Mouse (Mus musculus) midbrain, embryonic 15.5 days (tissue): ENCODE results near the gene Rsph14. TPM values are rescaled to one million over a fixed set of nuclear protein-coding genes. Genes with fewer than 3 reads are reported as not detected.
A peak's percentile ranks its signal among the peaks of the same experiment; 100 is the strongest.

Source experiments
- ATAC-seq: fragments of 200-750 bp; cut with Nextera tagmentation; replicated peaks from 2 replicates; pipeline ENCODE4 v1.8.0; 2017; ENCODE audit warnings: moderate TSS enrichment
- H3K27ac ChIP-seq: fragments of 300-500 bp; sonication (generic); 2 replicates; pipeline ENCODE4 v1.5.1; 2015; ENCODE audit warnings: mild to moderate bottlenecking, inconsistent platforms
- H3K27me3 ChIP-seq: fragments of 300-500 bp; sonication (generic); replicated peaks from 2 replicates; pipeline ENCODE4 v1.6.1; 2015; ENCODE audit warnings: inconsistent platforms
- H3K36me3 ChIP-seq: fragments of 300-500 bp; sonication (generic); replicated peaks from 2 replicates; pipeline ENCODE4 v1.6.1; 2015; ENCODE audit warnings: inconsistent platforms
- H3K4me1 ChIP-seq: fragments of 300-500 bp; sonication (generic); 2 replicates; pipeline ENCODE4 v1.6.1; 2015; ENCODE audit warnings: inconsistent platforms
- H3K4me2 ChIP-seq: fragments of 300-500 bp; sonication (generic); 2 replicates; pipeline ENCODE4 v1.6.1; 2015; ENCODE audit warnings: inconsistent platforms, mild to moderate bottlenecking, moderate library complexity
- H3K4me3 ChIP-seq: fragments of 300-500 bp; sonication (generic); 2 replicates; pipeline ENCODE4 v1.5.1; 2015; ENCODE audit warnings: mild to moderate bottlenecking, inconsistent platforms
- H3K9ac ChIP-seq: fragments of 300-500 bp; sonication (generic); 2 replicates; pipeline ENCODE4 v1.6.1; 2015; ENCODE audit warnings: mild to moderate bottlenecking, inconsistent platforms
- H3K9me3 ChIP-seq: fragments of 300-500 bp; sonication (generic); 2 replicates; pipeline ENCODE4 v1.6.1; 2016; ENCODE audit warnings: inconsistent platforms
- WGBS: fragments of 180-500 bp; shearing (Covaris S2); methylation state at CpG from one replicate; pipeline ENCODE4 v1.1.7; 2015; ENCODE audit warnings: mixed read lengths; 5-methylcytosine and 5-hydroxymethylcytosine counted together
- polyA plus RNA-seq: library from polyadenylated mRNA; unstranded; fragments of >200 nt; fragmentation: Nextera tagmentation; extraction: Ambion mirVana; gene quantifications from 2 replicates; pipeline ENCODE4 v1.2.1, GENCODE M21; 2015

Gene Rsph14
- polyA plus RNA-seq, 1 experiment from 2014 or later, result 1.5 TPM

DNA sequence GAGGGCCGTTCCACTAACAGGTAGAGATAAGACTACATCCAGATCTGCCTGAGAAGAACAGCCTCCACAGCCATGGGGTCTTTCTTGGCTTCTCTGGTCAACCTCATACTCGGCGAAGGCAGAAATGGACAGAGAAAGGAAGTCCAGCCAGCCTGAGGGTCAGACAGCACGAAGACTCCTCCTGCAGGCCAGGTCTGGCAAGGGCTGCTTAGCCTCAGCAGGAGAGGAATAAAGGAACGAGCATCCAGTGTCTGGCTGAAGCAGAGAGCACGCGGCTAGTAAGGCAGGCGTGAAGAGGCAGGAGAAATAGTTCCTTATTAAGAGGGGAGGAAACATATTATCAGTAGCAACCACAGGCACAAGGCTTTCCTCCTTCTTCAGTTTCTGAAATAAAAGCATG is 49.2 kb downstream of the Rsph14 start:
- Histone ChIP-seq H3K9ac (no peak overlapping the region), H3K27ac (no peak overlapping the region), H3K36me3 (0 out of 2 replicates have a peak, but pooled peaks cover 4% of the 10 kb centered on the region), H3K27me3 (no peaks in the 10 kb centered on the region), H3K4me1 (peaks cover 12% of the 10 kb centered on the region), H3K9me3 (no peaks in the 10 kb centered on the region), H3K4me3 (no peak overlapping the region), H3K4me2 (no peak overlapping the region)
- WGBS, result 65% methylated on average over 8 of the region's 8 CpGs
- no peak for ATAC-seq

DNA sequence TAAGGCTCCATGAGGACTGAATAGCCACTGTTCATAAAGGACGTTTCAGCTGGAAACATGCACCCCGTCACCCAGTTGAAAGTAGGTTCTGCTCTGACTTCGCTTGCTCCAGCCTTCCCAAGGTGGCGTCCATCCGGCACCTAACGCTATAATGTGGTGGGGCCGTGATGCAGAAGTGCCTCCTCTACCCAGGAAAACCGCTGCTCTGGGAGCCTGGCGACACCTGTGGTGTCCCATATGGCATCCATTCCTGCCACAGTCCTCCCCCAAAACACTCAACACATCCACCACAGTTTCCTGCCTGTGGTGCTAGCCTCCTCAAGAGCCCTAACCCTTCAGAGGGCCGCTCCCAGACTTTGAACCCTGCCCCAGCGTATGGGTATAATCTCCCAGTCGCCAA is 51.2 kb downstream of the Rsph14 start:
- H3K4me2 ChIP-seq, result no peak overlapping the region
- H3K36me3 ChIP-seq, result 0 out of 2 replicates have a peak, but pooled peaks cover 4% of the 10 kb centered on the region
- H3K27me3 ChIP-seq, result no peaks in the 10 kb centered on the region
- H3K4me1 ChIP-seq, result peaks cover 6% of the 10 kb centered on the region
- H3K27ac ChIP-seq, result no peak overlapping the region
- no peak overlapping the region for H3K4me3 ChIP-seq
- no peak for ATAC-seq
- WGBS, result 93% methylated on average over 12 of the region's 12 CpGs
- no peak overlapping the region for H3K9ac ChIP-seq
- H3K9me3 ChIP-seq, result no peaks in the 10 kb centered on the region

DNA sequence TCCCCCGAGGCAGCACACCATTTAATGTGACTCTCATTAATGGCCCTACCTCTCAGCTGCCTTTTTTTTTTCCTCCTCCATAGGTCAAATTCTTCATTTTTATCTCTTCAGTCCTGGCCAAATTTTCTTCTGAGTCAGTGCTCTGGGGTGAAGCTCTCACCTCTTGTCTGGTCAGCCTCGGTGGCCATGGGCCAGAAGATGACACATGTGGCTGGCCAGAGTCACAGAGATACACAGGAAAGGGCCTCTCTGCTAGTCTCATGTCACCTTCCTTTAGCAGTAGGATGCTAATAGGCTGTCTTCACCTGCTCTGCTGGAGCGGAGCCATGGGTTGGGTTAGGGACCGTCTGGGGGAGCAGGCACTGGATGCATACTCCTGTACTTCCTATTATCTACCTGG is 54.3 kb downstream of the Rsph14 start:
- WGBS, result 87% methylated on average over 4 of the region's 4 CpGs
- peaks cover 6% of the 10 kb centered on the region for H3K4me1 ChIP-seq
- H3K4me3 ChIP-seq, result no peak overlapping the region
- 0 out of 2 replicates have a peak, but pooled peaks cover 4% of the 10 kb centered on the region for H3K36me3 ChIP-seq
- no peaks in the 10 kb centered on the region for H3K27me3 ChIP-seq
- no peak overlapping the region for H3K9ac ChIP-seq
- no peak for ATAC-seq
- H3K4me2 ChIP-seq, result no peak overlapping the region
- H3K9me3 ChIP-seq, result no peaks in the 10 kb centered on the region
- no peak overlapping the region for H3K27ac ChIP-seq

DNA sequence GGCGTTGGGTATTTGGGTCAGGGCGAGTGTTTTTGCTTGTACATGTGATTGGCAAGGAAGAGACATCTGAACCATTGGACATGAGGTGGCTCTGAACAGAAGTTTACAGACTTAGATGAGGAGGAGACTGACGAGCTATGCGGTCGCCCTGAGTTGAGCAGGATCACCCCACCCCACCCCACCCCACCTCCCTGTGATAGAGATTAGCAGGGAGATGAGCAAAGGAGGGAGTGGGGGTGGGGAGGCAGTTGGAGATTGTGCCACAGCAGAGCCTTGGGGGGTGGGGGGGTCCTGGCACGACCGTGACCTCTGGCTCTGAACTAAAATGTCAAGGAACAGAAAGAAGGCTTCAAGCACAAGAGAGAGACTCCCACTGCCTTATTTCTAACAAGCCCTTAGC is 56.0 kb downstream of the Rsph14 start:
- peaks cover 6% of the 10 kb centered on the region for H3K4me1 ChIP-seq
- H3K9me3 ChIP-seq, result no peaks in the 10 kb centered on the region
- H3K9ac ChIP-seq, result no peak overlapping the region
- no peak overlapping the region for H3K4me3 ChIP-seq
- WGBS, result 86% methylated on average over 7 of the region's 7 CpGs
- H3K4me2 ChIP-seq, result no peak overlapping the region
- H3K27ac ChIP-seq, result no peak overlapping the region
- ATAC-seq, result no peak
- no peaks in the 10 kb centered on the region for H3K36me3 ChIP-seq
- no peaks in the 10 kb centered on the region for H3K27me3 ChIP-seq

DNA sequence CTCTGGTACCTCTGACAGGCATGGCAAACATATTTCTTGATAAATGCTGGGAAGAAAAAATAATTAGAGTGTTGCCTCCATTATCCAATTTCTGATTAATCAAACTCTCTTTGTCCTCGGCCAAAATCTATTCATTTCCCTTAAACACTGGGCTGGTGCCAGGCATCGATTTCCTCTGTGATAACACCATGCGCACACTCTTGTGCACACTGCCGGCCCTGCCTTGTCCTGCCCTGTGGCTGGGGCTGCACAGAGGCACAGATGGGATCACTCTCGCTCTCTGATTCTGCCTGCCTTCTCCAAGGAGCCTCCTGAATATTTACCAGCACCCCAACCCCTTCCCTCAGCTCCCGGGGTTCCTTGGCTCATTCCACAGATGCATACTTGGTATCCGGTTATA is 56.8 kb downstream of the Rsph14 start:
- ATAC-seq, result no peak
- no peak overlapping the region for H3K9ac ChIP-seq
- H3K36me3 ChIP-seq, result no peaks in the 10 kb centered on the region
- no peak overlapping the region for H3K4me2 ChIP-seq
- H3K27me3 ChIP-seq, result no peaks in the 10 kb centered on the region
- no peaks in the 10 kb centered on the region for H3K9me3 ChIP-seq
- WGBS, result 70% methylated on average over 7 of the region's 7 CpGs
- peaks cover 6% of the 10 kb centered on the region for H3K4me1 ChIP-seq
- H3K4me3 ChIP-seq, result no peak overlapping the region
- H3K27ac ChIP-seq, result no peak overlapping the region

DNA sequence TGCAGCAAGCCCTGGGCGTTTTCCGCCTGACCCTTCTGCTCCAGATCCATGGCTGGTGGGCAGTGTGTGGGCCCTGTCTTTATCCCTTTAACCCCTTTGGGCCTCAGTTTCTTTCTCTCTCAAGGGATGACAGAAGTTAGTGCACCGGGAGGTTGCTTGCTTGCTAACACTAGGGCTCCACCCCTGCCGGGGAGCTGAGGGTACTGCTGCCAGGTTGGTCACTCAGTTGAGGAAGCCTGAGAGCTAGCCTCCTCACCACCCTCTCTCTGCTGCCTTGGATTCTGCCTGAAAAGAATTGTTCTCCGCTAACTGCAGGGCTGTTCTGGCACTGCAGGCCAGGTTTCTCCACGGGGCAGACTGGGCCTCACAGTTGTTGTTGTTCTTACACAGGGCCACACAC is 59.4 kb downstream of the Rsph14 start:
- H3K4me1 ChIP-seq, result peaks cover 12% of the 10 kb centered on the region
- H3K9ac ChIP-seq, result no peak overlapping the region
- H3K9me3 ChIP-seq, result no peaks in the 10 kb centered on the region
- ATAC-seq, result no peak
- no peaks in the 10 kb centered on the region for H3K27me3 ChIP-seq
- 68% methylated on average over 6 of the region's 6 CpGs for WGBS
- no peak overlapping the region for H3K4me3 ChIP-seq
- no peak overlapping the region for H3K4me2 ChIP-seq
- H3K27ac ChIP-seq, result no peak overlapping the region
- no peaks in the 10 kb centered on the region for H3K36me3 ChIP-seq

DNA sequence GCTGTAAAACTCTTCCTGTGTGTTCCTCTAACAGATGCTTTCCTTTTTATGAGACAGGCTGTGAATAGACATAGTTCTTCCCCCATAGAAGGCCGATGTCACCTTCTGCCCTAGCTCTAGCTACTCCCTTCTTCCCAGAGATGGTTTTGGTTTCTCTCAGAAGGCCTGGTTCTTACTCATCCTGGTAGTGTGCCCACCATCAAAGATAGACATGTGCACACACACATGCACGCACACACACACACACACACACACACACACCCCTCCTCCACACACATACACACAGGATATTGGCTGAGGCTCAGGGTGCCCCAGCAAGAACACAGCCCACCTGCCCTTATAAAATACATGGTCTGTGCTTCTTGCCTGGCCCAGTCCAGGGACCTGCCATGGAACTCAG is 63.1 kb downstream of the Rsph14 start:
- H3K4me3 ChIP-seq, result peak overlapping the region; percentile 80; the same call in 1 of the 2 replicates
- no peak for ATAC-seq
- H3K27me3 ChIP-seq, result 0 out of 2 replicates have a peak, but pooled peaks cover 9% of the 10 kb centered on the region
- no peak overlapping the region for H3K27ac ChIP-seq
- no peak overlapping the region for H3K9ac ChIP-seq
- H3K4me1 ChIP-seq, result peaks cover 22% of the 10 kb centered on the region
- H3K36me3 ChIP-seq, result no peaks in the 10 kb centered on the region
- H3K9me3 ChIP-seq, result no peaks in the 10 kb centered on the region
- no peak overlapping the region for H3K4me2 ChIP-seq
- WGBS, result 91% methylated on average over 2 of the region's 2 CpGs

DNA sequence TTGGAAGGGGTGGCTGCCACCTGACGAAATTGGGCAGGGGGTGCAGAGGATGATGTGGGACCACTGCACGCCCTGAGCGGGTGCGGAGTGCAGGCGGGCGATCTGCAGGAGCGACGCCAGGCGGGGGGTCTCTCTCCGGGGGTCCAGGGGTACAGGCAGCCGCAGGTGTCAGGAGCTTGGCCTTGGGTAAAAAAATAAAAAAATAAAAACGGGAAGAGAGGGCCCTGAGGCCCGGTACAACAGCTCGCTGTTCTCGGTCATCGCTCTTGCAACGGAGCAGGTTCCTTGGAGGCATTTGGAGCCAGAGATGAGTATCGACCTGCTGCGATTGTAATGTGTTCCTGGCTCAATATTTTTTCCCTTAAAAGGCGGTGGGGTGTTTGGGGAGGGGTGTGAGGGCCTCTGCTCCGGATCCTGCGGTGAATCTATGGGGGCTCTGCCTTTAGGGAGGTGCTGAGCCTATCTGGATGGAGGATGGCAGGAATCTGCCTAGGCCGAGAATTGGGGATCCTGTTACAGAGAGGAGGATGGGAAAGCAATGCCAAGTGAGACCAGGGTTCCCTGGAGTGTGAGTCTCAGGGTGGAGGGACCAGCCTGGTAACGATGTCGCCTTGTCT is 64.6 kb downstream of the Rsph14 start:
- no peak for ATAC-seq
- 0 out of 2 replicates have a peak, but pooled peaks cover 9% of the 10 kb centered on the region for H3K27me3 ChIP-seq
- H3K9me3 ChIP-seq, result no peaks in the 10 kb centered on the region
- H3K36me3 ChIP-seq, result no peaks in the 10 kb centered on the region
- peak overlapping the region; percentile 81 for H3K27ac ChIP-seq
- 2% methylated on average over 25 of the region's 25 CpGs for whole genome bisulfite sequencing
- H3K9ac ChIP-seq, result peak overlapping the region; percentile 76
- H3K4me3 ChIP-seq, result peak overlapping the region; percentile 80
- peak overlapping the region; percentile 80 for H3K4me2 ChIP-seq
- H3K4me1 ChIP-seq, result peaks cover 22% of the 10 kb centered on the region

DNA sequence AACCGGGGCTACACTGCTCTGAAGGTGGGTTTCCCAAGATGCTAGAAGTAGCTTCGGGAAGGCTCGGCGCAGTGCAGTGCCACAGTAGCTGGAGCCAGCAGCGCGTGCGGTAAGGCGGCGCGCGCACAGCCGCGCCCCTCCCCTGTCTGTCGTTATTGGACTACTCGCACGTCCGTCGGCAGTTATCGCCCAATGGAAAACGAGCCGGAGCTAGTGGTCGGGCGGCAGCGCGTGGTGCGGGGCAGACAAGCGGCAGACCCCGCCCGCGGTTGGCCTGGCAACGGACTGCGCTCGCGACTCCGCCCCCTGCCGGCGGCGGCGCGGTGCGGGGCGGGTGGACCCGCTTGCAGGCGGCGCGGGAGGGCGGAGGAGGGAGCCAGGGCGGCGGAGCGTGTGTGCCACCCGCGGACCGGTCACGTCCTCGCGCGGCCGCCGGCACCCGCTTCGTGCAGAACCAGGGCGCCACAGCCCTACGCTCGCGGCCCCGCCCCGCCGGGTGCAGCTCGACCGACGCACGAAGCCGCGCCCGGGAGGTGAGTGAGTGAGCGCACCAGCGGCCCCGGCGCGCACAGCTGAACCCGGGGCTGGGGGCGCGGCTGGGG is 65.4 kb downstream of the Rsph14 start, which contains the start of gene Gnaz:
Gene Gnaz, plus strand, starts transcription at position 328 of the 602 bp plus-strand sequence.
- WGBS, result under 1% methylated on average over 72 of the region's 83 CpGs

DNA sequence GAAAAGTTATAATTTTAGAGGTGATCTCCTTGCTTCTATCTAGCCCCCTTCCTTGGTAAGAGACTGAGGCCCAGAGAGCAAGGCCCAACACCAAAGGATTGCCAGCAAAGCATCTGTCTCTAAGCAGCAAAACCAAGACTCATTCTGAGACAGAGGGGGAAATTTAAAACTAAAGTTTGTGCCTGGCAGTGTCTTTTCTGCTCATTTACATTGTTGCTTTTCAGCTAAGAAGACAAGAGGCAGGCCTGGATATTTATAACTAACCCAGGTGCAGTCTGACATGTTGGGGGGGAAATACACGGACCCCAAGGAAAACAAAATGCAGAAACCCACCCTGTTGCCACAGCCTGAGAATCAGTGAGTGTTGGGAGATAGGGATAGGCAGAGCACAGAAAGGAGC is 68.0 kb downstream of the Rsph14 start:
- Histone ChIP-seq H3K4me2 (no peak overlapping the region), H3K36me3 (no peaks in the 10 kb centered on the region), H3K4me1 (peaks cover 22% of the 10 kb centered on the region), H3K9ac (no peak overlapping the region), H3K27ac (no peak overlapping the region), H3K4me3 (no peak overlapping the region), H3K27me3 (0 out of 2 replicates have a peak, but pooled peaks cover 9% of the 10 kb centered on the region), H3K9me3 (no peaks in the 10 kb centered on the region)
- 78% methylated on average over 1 of the region's 1 CpGs for WGBS
- ATAC-seq, result no peak

More for the DNA sequence above, 65.4 kb downstream of the Rsph14 start, which contains the start of gene Gnaz:
- Histone ChIP-seq H3K36me3 (no peaks in the 10 kb centered on the region), H3K9me3 (no peaks in the 10 kb centered on the region), H3K4me2 (peak within 1 kb of the TSS; percentile 80), H3K9ac (peak within 1 kb of the TSS; percentile 76), H3K4me3 (peak within 1 kb of the TSS; percentile 80), H3K27ac (peak within 1 kb of the TSS; percentile 81), H3K4me1 (peaks cover 22% of the 10 kb centered on the region), H3K27me3 (0 out of 2 replicates have a peak, but pooled peaks cover 9% of the 10 kb centered on the region)
- ATAC-seq, result peak; percentile 97

DNA sequence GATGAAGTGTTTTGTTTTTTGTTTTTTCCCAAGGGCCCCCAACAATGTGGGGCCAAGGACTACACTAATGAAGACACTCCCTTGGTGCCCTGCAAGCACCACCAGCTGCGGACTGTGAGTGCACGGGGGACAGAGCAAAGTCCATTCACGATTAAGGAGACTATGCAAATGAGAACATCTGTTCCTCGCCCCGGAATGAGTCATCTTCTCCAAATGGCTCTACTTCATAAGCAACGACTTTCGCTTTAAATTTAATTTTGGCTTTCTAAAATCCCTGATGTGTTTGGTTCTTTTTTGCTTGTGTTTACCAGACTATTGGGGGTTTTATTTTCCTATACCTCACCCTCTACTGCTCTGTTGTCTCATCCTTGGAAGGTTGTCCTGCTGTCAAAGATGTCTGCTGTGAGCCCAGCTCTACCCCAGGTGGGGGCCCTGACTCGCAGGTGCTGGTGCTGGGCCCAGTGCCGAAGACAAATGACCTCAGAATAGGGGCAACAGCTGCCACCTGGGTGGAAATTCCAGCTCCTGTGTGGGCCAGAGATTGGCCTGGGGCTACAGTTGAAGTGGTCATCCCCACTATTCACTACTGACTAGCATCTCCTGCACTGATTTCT is 79.4 kb downstream of the Rsph14 start:
- no peaks in the 10 kb centered on the region for H3K36me3 ChIP-seq
- 38% methylated on average over 9 of the region's 9 CpGs for WGBS
- no peaks in the 10 kb centered on the region for H3K27me3 ChIP-seq
- no peaks in the 10 kb centered on the region for H3K9me3 ChIP-seq
- H3K9ac ChIP-seq, result no peak overlapping the region
- no peak overlapping the region for H3K4me3 ChIP-seq
- ATAC-seq, result no peak
- H3K4me2 ChIP-seq, result no peak overlapping the region
- H3K27ac ChIP-seq, result no peak overlapping the region
- no peaks in the 10 kb centered on the region for H3K4me1 ChIP-seq

DNA sequence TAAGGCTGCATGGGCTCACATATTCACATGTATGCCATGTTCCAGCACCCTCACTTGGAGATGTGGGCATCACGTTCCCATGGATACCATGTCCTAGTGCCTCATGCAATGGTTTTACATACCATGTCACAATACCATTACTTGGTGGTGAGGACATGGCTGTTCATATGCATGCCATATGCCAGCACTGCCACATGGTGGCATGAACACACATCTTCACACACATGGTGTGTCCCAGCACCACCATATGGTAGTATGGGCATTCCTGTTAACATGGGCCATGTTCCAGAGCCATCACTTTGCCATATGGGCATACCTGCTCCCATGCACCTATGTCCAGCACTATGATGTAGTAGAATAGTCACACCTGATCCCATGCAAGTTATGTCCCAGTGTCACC is 91.6 kb downstream of the Rsph14 start:
- ATAC-seq, result no peak
- no peak overlapping the region for H3K27ac ChIP-seq
- no peaks in the 10 kb centered on the region for H3K4me1 ChIP-seq
- no peaks in the 10 kb centered on the region for H3K9me3 ChIP-seq
- no peak overlapping the region for H3K4me2 ChIP-seq
- no peaks in the 10 kb centered on the region for H3K36me3 ChIP-seq
- H3K27me3 ChIP-seq, result no peaks in the 10 kb centered on the region
- 93% methylated on average over 1 of the region's 1 CpGs for WGBS
- H3K9ac ChIP-seq, result no peak overlapping the region
- H3K4me3 ChIP-seq, result no peak overlapping the region
